Mouse (Mus musculus) megakaryocyte-erythroid progenitor cell, adult 5-6 weeks (primary cell): ENCODE data around the gene Mier2. TPM values are rescaled to one million over a fixed set of nuclear protein-coding genes. Genes with fewer than 3 reads are reported as not detected.

Source experiments
- ATAC-seq: replicated peaks from 2 replicates; pipeline ENCODE4 v1.8.0; 2016; ENCODE audit warnings: mild to moderate bottlenecking, inconsistent platforms; ENCODE audit not compliant: severe bottlenecking, poor library complexity, low FRiP score, low TSS enrichment
- total RNA-seq, 2 experiments: library from RNA; stranded (forward) in 1 of 2; stranded (reverse) in 1 of 2; fragments of 200-1000, 215-1000 nt in 1 of 2; fragments of >200 nt in 1 of 2; fragmentation: Nextera tagmentation in 1 of 2; gene quantifications; 2 replicates each; pipeline ENCODE4 v1.2.3; 2014 to 2017

Mier2 gene
- total RNA-seq, 2 experiments from 2014 or later: 2.1 to 8.5 TPM

- ATAC-seq: no peak
Observed at GRCm38 (mm10) chr10:79578276-79578675, 23.3 kb upstream of the Mier2 start.

- ATAC-seq: no peak
Observed at GRCm38 (mm10) chr10:79577376-79577775, 22.4 kb upstream of the Mier2 start.

GRCm38 (mm10) chr10:79575754-79576153 lies 20.8 kb upstream of the Mier2 start:
- no peak for ATAC-seq

- no peak for ATAC-seq
Observed at GRCm38 (mm10) chr10:79574796-79575195, 19.8 kb upstream of the Mier2 start.

GRCm38 (mm10) chr10:79574350-79574749 lies 19.4 kb upstream of the Mier2 start:
- no peak for ATAC-seq

GRCm38 (mm10) chr10:79573611-79574010 lies 18.6 kb upstream of the Mier2 start:
- no peak for ATAC-seq

- no peak for ATAC-seq
Observed at GRCm38 (mm10) chr10:79571314-79571713, 16.3 kb upstream of the Mier2 start.

GRCm38 (mm10) chr10:79569921-79570320 lies 14.9 kb upstream of the Mier2 start:
- ATAC-seq: no peak

- no peak for ATAC-seq
Observed at GRCm38 (mm10) chr10:79559716-79560115, 4.7 kb upstream of the Mier2 start.

GRCm38 (mm10) chr10:79557496-79557895 lies 2.5 kb upstream of the Mier2 start:
- no peak for ATAC-seq

GRCm38 (mm10) chr10:79556951-79557350 lies 2.0 kb upstream of the Mier2 start:
- ATAC-seq: no peak

- no peak for ATAC-seq
Observed at GRCm38 (mm10) chr10:79555238-79555724, 282 bp upstream of the Mier2 start.

GRCm38 (mm10) chr10:79553691-79554090 lies 1.3 kb downstream of the Mier2 start:
- ATAC-seq: no peak

GRCm38 (mm10) chr10:79553176-79553575 lies 1.8 kb downstream of the Mier2 start:
- ATAC-seq: no peak

- ATAC-seq: no peak
Observed at GRCm38 (mm10) chr10:79552531-79552930, 2.5 kb downstream of the Mier2 start.

GRCm38 (mm10) chr10:79550366-79550765 lies 4.6 kb downstream of the Mier2 start:
- no peak for ATAC-seq

- ATAC-seq: no peak
Observed at GRCm38 (mm10) chr10:79548971-79549723, 5.9 kb downstream of the Mier2 start.

GRCm38 (mm10) chr10:79548546-79548945 lies 6.5 kb downstream of the Mier2 start:
- no peak for ATAC-seq

GRCm38 (mm10) chr10:79547148-79547675 lies 7.8 kb downstream of the Mier2 start:
- ATAC-seq: no peak

- no peak for ATAC-seq
Observed at GRCm38 (mm10) chr10:79546483-79546882, 8.5 kb downstream of the Mier2 start.

- ATAC-seq: no peak
Observed at GRCm38 (mm10) chr10:79545891-79546290, 9.1 kb downstream of the Mier2 start.
